Mouse (Mus musculus): ENCODE data around the gene Pttg1ip.

Pttg1ip gene

GRCm38 (mm10) chr10:77610221-77610961 lies 28.9 kb downstream of the Pttg1ip start:
- TF ChIP-seq GATA4 (IDR thresholded peaks at IDR 0.05; ENCODE audit: insufficient replicate concordance, low read length) = peak; percentile 78; the same call in 1 of the 2 replicates

GRCm38 (mm10) chr10:77613409-77613808 lies 31.9 kb downstream of the Pttg1ip start:
- TF ChIP-seq GATA4 (IDR thresholded peaks at IDR 0.05; ENCODE audit: insufficient replicate concordance, low read length) = peak; percentile 78; the same call in 1 of the 2 replicates

GRCm38 (mm10) chr10:77615647-77616046 lies 34.1 kb downstream of the Pttg1ip start:
- TF ChIP-seq GATA4 (IDR thresholded peaks at IDR 0.05; ENCODE audit: insufficient replicate concordance, low read length) = no peak

- TF ChIP-seq GATA4 (IDR thresholded peaks at IDR 0.05; ENCODE audit: insufficient replicate concordance, low read length) = no peak
These were observed 34.6 kb downstream of the Pttg1ip start for GRCm38 (mm10) chr10:77616166-77616565.

- TF ChIP-seq GATA4 (IDR thresholded peaks at IDR 0.05; ENCODE audit: insufficient replicate concordance, low read length) = no peak
These were observed 35.4 kb downstream of the Pttg1ip start for GRCm38 (mm10) chr10:77616926-77617325.

GRCm38 (mm10) chr10:77621546-77621945 lies 40.0 kb downstream of the Pttg1ip start:
- no peak for TF ChIP-seq GATA4 (IDR thresholded peaks at IDR 0.05; ENCODE audit: insufficient replicate concordance, low read length)

GRCm38 (mm10) chr10:77622055-77622988 lies 40.8 kb downstream of the Pttg1ip start, which contains the start of gene Ube2g2:
Ube2g2 (plus strand) TSS chr10:77622275.
- peak; percentile 26; the same call in 1 of the 2 replicates for TF ChIP-seq GATA4 (IDR thresholded peaks at IDR 0.05; ENCODE audit: insufficient replicate concordance, low read length)

DNA sequence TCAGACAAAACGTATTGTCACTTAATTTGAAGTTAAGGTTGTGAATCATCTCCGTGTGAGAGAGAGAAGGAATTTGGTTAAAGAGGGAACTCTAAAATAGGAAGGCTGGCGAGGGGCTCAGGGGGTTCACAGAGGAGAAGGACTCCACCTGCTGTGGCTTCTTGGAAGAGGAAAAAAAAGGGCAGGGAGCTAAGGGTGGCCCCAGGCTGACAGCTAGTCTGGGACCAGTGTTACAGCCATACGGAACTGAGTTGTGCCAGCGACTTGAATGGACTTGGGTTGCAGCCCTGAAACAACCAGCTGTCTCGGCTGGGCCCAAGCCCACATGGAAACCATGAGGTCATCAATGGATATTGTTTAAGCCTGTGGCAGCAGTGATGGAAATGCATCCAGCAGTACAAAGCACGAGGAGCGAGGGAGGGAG lies 41.6 kb downstream of the Pttg1ip start:
- no peak for TF ChIP-seq GATA4 (IDR thresholded peaks at IDR 0.05; ENCODE audit: insufficient replicate concordance, low read length)

GRCm38 (mm10) chr10:77623639-77624400 lies 42.3 kb downstream of the Pttg1ip start:
- no peak for TF ChIP-seq GATA4 (IDR thresholded peaks at IDR 0.05; ENCODE audit: insufficient replicate concordance, low read length)

DNA sequence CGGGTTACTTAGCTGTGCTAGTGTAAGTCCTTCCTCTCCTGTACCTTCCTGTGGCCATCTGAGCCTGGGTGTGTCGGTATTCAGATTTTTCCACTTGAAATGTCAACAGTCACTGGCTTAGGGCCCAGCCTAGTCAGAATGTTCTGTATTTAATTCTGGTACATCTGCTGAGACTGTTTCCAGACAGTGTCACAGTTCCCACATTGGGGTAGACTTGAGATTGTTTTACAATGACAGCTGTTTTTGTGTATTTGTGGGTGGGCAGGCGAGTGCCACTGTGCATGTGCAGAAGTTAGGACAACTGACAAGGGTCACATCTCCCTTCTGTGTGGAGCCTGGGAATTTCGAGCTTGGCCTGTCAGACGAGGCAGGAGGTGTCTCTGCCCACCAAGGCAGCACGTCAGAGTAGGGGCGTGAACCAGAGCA lies 43.1 kb downstream of the Pttg1ip start:
- no peak for TF ChIP-seq GATA4 (IDR thresholded peaks at IDR 0.05; ENCODE audit: insufficient replicate concordance, low read length)

DNA sequence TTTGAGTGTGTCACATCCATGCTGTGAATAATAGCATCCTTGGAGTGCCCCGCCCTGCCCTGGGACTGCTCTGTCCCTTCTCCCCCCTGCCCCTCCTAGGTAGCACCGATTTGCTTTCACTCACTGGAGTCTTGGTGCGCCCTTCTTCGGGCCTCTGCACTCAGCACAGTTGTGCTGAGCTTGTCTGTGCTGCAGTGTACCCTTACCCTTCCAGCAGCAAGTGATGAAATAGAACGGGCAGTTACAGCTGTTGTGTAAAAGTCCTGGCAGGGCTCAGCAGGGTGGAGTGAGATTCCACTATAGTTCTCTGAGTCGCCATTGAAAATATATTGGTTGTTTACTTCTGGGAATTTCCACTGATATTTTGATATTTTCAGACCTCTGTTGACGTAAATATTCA lies 44.5 kb downstream of the Pttg1ip start:
- TF ChIP-seq GATA4 (IDR thresholded peaks at IDR 0.05; ENCODE audit: insufficient replicate concordance, low read length) = no peak

- TF ChIP-seq GATA4 (IDR thresholded peaks at IDR 0.05; ENCODE audit: insufficient replicate concordance, low read length) = no peak
These were observed 45.1 kb downstream of the Pttg1ip start for GRCm38 (mm10) chr10:77626591-77626990.

GRCm38 (mm10) chr10:77627497-77627896 lies 46.0 kb downstream of the Pttg1ip start:
- no peak for TF ChIP-seq GATA4 (IDR thresholded peaks at IDR 0.05; ENCODE audit: insufficient replicate concordance, low read length)

GRCm38 (mm10) chr10:77629163-77629562 lies 47.6 kb downstream of the Pttg1ip start:
- TF ChIP-seq GATA4 (IDR thresholded peaks at IDR 0.05; ENCODE audit: insufficient replicate concordance, low read length) = no peak

- TF ChIP-seq GATA4 (IDR thresholded peaks at IDR 0.05; ENCODE audit: insufficient replicate concordance, low read length) = no peak
These were observed 48.5 kb downstream of the Pttg1ip start for GRCm38 (mm10) chr10:77629970-77630369.
